Mouse (Mus musculus) heart, adult 18-20 months (tissue): ENCODE results near the gene Tmem269. TPM values are rescaled to one million over a fixed set of nuclear protein-coding genes. Genes with fewer than 3 reads are reported as not detected.
A peak's percentile ranks its signal among the peaks of the same experiment; 100 is the strongest.

Experiments
- DNase-seq, 2 experiments: peaks; one replicate each; pipeline ENCODE4 v3.0.0; 2021 to 2022; ENCODE audit warnings: mixed read lengths in 1 of 2
- long read RNA-seq, 2 experiments: library from polyadenylated mRNA; stranded (forward); transcript quantifications; one replicate each; pipeline ENCODE4 v2.0.0; 2021
- total RNA-seq, 2 experiments: library from RNA; stranded (reverse); gene quantifications; 2 replicates each; pipeline ENCODE4 v1.2.3; 2021

Tmem269 gene
- total RNA-seq, result not detected
- long read RNA-seq, experiment 1, result 0 reads
- long read RNA-seq, experiment 2, result 0 reads

- DNase-seq, result no peak
Observed at GRCm38 (mm10) chr4:119218169-119218568, at the start of gene Tmem269. TSS of gene Tmem269 (minus strand) at chr4:119218217.

GRCm38 (mm10) chr4:119266606-119267005 lies 48.6 kb upstream of the Tmem269 start:
- DNase-seq, result no peak

GRCm38 (mm10) chr4:119263459-119263858 lies 45.4 kb upstream of the Tmem269 start:
- peak in 1 of 2 experiments; percentile 35 for DNase-seq

- peak in 1 of 2 experiments; percentile 7 for DNase-seq
Observed at GRCm38 (mm10) chr4:119262483-119262882, 44.5 kb upstream of the Tmem269 start.

GRCm38 (mm10) chr4:119261087-119261713 lies 43.2 kb upstream of the Tmem269 start:
- peak; percentile 29 to 71 for DNase-seq

- no peak for DNase-seq
Observed at GRCm38 (mm10) chr4:119259344-119260254, 41.6 kb upstream of the Tmem269 start.

- DNase-seq, result no peak
Observed at GRCm38 (mm10) chr4:119257083-119257482, 39.1 kb upstream of the Tmem269 start.

- no peak for DNase-seq
Observed at GRCm38 (mm10) chr4:119255351-119255750, 37.3 kb upstream of the Tmem269 start, which contains the start of gene Cldn19. TSS of gene Cldn19 (plus strand) at chr4:119255414.

- no peak for DNase-seq
Observed at GRCm38 (mm10) chr4:119254012-119254618, 36.1 kb upstream of the Tmem269 start.

- no peak for DNase-seq
Observed at GRCm38 (mm10) chr4:119252025-119252808, 34.2 kb upstream of the Tmem269 start.

GRCm38 (mm10) chr4:119248407-119248965 lies 30.5 kb upstream of the Tmem269 start:
- no peak for DNase-seq

- peak; percentile 85 to 87 for DNase-seq
Observed at GRCm38 (mm10) chr4:119247462-119248235, 29.6 kb upstream of the Tmem269 start.

GRCm38 (mm10) chr4:119246688-119247225 lies 28.7 kb upstream of the Tmem269 start:
- DNase-seq, result no peak

- DNase-seq, result no peak
Observed at GRCm38 (mm10) chr4:119245961-119246360, 27.9 kb upstream of the Tmem269 start.

- peak; percentile 37 to 55 for DNase-seq
Observed at GRCm38 (mm10) chr4:119245556-119245955, 27.5 kb upstream of the Tmem269 start.

- peak; percentile 12 to 40 for DNase-seq
Observed at GRCm38 (mm10) chr4:119244468-119245240, 26.6 kb upstream of the Tmem269 start.

GRCm38 (mm10) chr4:119242571-119242970 lies 24.6 kb upstream of the Tmem269 start:
- no peak for DNase-seq

GRCm38 (mm10) chr4:119241664-119242063 lies 23.6 kb upstream of the Tmem269 start:
- DNase-seq, result peak in 1 of 2 experiments; percentile 32

GRCm38 (mm10) chr4:119239181-119239682 lies 21.2 kb upstream of the Tmem269 start:
- peak; percentile 70 to 71 for DNase-seq
